In genomic region chr6:98353285-98353684, GRCm38 (mm10) we compare ENCODE assay signal across 17 mouse cellular contexts. TPM values are rescaled to one million over a fixed set of nuclear protein-coding genes. Genes with fewer than 3 reads are reported as not detected.
"Had no signal": no experiment of that assay in that cellular context is flagged by ENCODE, and none has a peak within 500 bp of the region (broad histone marks: within the 10 kb centered on the region; RNA-seq: fewer than 3 reads in every experiment).

No protein-coding gene starts in this region.

- DNase-seq: forebrain, postnatal 0 days; gastrocnemius, postnatal 14 days; gastrocnemius, postnatal 36 days; heart, adult 11 months; heart, adult 2 months; heart, postnatal 14 days; heart, postnatal 36 days; kidney, adult 18-20 months; kidney, adult 8-10 months; kidney, postnatal 10 days; kidney, postnatal 25 days; kidney, postnatal 4 days; liver had no signal

RNA-seq across cellular contexts. Expression of gene Gm765, which starts 10.7 kb away (rescaled TPM):
- total RNA-seq: forebrain, postnatal 0 days; heart, postnatal 14 days; heart, postnatal 36 days; hematopoietic stem cell, adult 5-6 weeks; hindbrain, postnatal 0 days; layer of hippocampus, adult 2 months; layer of hippocampus, postnatal 25 days had no signal
